Mouse (Mus musculus) neural tube, embryonic 14.5 days (tissue): ENCODE data around the gene Clmp. TPM values are rescaled to one million over a fixed set of nuclear protein-coding genes. Genes with fewer than 3 reads are reported as not detected.

ENCODE experiments used
- ATAC-seq: fragments of 200-750 bp; cut with Nextera tagmentation; 2 replicates; pipeline ENCODE4 v1.8.0; 2017; ENCODE audit warnings: low read depth, mild to moderate bottlenecking, moderate TSS enrichment, moderate library complexity
- H3K27ac ChIP-seq: fragments of 300-500 bp; sonication (generic); 2 replicates; pipeline ENCODE4 v1.5.1; 2014; ENCODE audit warnings: low read depth, mild to moderate bottlenecking, control low read depth, low read length, moderate library complexity, mixed read lengths
- H3K27me3 ChIP-seq: fragments of 300-500 bp; sonication (generic); 2 replicates; pipeline ENCODE4 v1.6.1; 2014; ENCODE audit warnings: low read length; ENCODE audit not compliant: control insufficient read depth, insufficient read depth
- H3K36me3 ChIP-seq: fragments of 300-500 bp; sonication (generic); 2 replicates; pipeline ENCODE4 v1.6.1; 2014; ENCODE audit warnings: low read length, mixed read lengths; ENCODE audit not compliant: control insufficient read depth, insufficient read depth
- H3K4me1 ChIP-seq: fragments of 300-500 bp; sonication (generic); 2 replicates; pipeline ENCODE4 v1.6.1; 2014; ENCODE audit warnings: low read length; ENCODE audit not compliant: control insufficient read depth, insufficient read depth
- H3K4me2 ChIP-seq: fragments of 300-500 bp; sonication (generic); 2 replicates; pipeline ENCODE4 v1.6.1; 2014; ENCODE audit warnings: mild to moderate bottlenecking, low read depth, low read length, control low read depth
- H3K4me3 ChIP-seq: fragments of 300-500 bp; sonication (generic); 2 replicates; pipeline ENCODE4 v1.5.1; 2014; ENCODE audit warnings: low read depth, low read length, control low read depth, mixed read lengths
- H3K9ac ChIP-seq: fragments of 300-500 bp; sonication (generic); replicated peaks from 2 replicates; pipeline ENCODE4 v1.6.1; 2014; ENCODE audit warnings: low read depth, mild to moderate bottlenecking, control low read depth, low read length, mixed read lengths
- H3K9me3 ChIP-seq: fragments of 300-500 bp; sonication (generic); 2 replicates; pipeline ENCODE4 v1.6.1; 2016; ENCODE audit warnings: low read length; ENCODE audit not compliant: control insufficient read depth
- WGBS: fragments of 180-500 bp; shearing (Covaris S2); extraction: QIAGEN DNeasy Blood & Tissue Kit; methylation state at CpG from one replicate; pipeline ENCODE4 v1.1.7; 2014; 5-methylcytosine and 5-hydroxymethylcytosine counted together
- polyA plus RNA-seq: library from polyadenylated mRNA; unstranded; fragments of >200 nt; fragmentation: Nextera tagmentation; extraction: Ambion mirVana; gene quantifications from 2 replicates; pipeline ENCODE4 v1.2.1, GENCODE M21; 2014

Clmp gene
- polyA plus RNA-seq, 1 experiment from 2014 or later = 62.0 TPM

DNA sequence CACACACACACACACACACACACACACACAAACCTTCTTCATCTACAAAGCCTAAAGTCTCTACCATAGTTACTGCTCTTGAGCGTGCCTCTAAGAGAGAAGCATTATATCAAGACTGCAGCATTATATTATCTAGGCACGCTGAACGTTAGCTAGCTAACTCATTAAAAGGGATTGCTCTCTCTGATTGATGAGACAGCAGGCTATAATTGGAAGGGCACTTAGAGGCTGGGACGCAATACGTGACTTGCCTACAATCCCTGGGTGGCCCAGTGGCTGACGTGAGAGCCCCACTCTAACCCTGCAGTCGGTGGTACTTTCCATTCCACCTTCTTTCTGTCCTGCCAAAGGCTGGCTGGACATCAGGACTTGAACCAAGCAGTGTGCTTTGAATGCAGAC lies 35.1 kb downstream of the Clmp start:
- ATAC-seq = peak; percentile 86; the same call in 1 of the 2 replicates
- no peaks in the 10 kb centered on the region for H3K27me3 ChIP-seq
- H3K9ac ChIP-seq = no peak overlapping the region
- no peaks in the 10 kb centered on the region for H3K9me3 ChIP-seq
- no peak overlapping the region for H3K4me2 ChIP-seq
- no peaks in the 10 kb centered on the region for H3K36me3 ChIP-seq
- WGBS = 14% methylated on average over 7 of the region's 7 CpGs
- H3K4me1 ChIP-seq = peaks cover 10% of the 10 kb centered on the region; the same call in 1 of the 2 replicates
- no peak overlapping the region for H3K4me3 ChIP-seq
- H3K27ac ChIP-seq = peak overlapping the region; percentile 2; the same call in 1 of the 2 replicates

DNA sequence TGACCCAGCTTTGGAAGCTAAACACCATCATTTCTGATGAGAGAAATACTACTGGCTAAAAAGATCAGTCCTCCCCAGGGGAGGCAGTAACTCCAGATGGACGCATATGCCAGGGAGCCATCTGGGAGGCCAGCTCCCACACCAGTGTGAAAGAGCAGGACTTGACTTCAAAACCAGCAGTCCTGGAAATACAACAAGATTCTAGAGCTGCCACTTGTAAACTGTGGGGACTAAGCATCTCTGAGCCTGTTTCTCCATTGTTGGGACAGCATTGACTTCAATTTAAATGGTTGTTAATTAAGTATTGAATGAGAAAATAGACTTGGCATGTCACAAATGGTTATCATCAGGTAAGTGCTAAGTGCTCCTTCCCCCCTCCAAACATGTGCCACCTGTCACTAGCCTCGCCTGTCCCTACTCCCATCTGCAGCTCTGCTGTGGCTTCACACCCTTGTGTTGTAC lies 37.6 kb downstream of the Clmp start:
- Histone ChIP-seq H3K4me1 (peaks cover 10% of the 10 kb centered on the region; the same call in 1 of the 2 replicates), H3K9ac (no peak overlapping the region), H3K9me3 (no peaks in the 10 kb centered on the region), H3K27me3 (no peaks in the 10 kb centered on the region), H3K4me2 (no peak overlapping the region), H3K27ac (no peak overlapping the region), H3K4me3 (no peak overlapping the region), H3K36me3 (no peaks in the 10 kb centered on the region)
- no peak for ATAC-seq
- 46% methylated on average over 2 of the region's 2 CpGs for WGBS

GRCm38 (mm10) chr9:40724978-40725377 lies 39.2 kb downstream of the Clmp start:
- Histone ChIP-seq H3K4me1 (peaks cover 10% of the 10 kb centered on the region; the same call in 1 of the 2 replicates), H3K4me3 (no peak overlapping the region), H3K9ac (no peak overlapping the region), H3K27ac (peak overlapping the region; percentile 35; the same call in 1 of the 2 replicates), H3K4me2 (no peak overlapping the region), H3K36me3 (no peaks in the 10 kb centered on the region), H3K27me3 (no peaks in the 10 kb centered on the region), H3K9me3 (no peaks in the 10 kb centered on the region)
- no peak for ATAC-seq
- WGBS = 43% methylated on average over 5 of the region's 5 CpGs

DNA sequence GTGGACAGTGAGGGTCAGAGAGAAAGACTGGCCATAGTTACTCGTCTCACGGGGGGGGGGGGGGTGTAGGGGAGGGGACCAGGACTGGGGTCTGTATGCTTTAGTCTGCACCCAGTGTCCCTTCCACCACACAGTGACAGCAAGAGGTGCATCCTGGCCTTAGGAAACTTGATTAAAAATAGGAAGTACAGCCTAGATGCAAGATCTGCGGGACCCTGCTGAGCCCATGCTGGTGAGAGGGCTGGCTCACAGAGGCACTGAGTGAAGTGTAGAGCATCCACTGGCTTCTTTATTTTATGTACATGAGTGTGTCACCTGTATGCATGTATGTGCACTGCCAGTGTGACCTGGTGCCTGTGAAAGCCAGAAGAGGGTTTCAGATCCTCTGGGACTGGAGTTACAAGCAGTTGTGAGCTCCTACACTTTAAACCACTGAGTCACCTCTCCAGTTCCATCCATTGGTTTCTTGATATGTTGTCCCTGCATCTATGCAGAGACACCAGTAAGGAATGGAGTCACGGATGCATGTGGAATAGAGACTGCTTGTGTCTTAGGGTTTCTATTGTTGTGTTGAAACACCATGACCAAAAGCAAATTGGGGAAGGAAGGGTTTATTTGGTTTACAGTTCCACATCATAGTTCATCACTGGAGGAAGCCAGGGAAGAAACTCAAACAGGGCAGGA lies 41.5 kb downstream of the Clmp start:
- peaks cover 14% of the 10 kb centered on the region for H3K4me1 ChIP-seq
- no peak for ATAC-seq
- no peak overlapping the region for H3K4me3 ChIP-seq
- no peaks in the 10 kb centered on the region for H3K36me3 ChIP-seq
- WGBS = 69% methylated on average over 4 of the region's 4 CpGs
- H3K9ac ChIP-seq = no peak overlapping the region
- H3K4me2 ChIP-seq = no peak overlapping the region
- no peak overlapping the region for H3K27ac ChIP-seq
- no peaks in the 10 kb centered on the region for H3K27me3 ChIP-seq
- no peaks in the 10 kb centered on the region for H3K9me3 ChIP-seq

GRCm38 (mm10) chr9:40727824-40728495 lies 42.2 kb downstream of the Clmp start:
- H3K9me3 ChIP-seq = no peaks in the 10 kb centered on the region
- no peak overlapping the region for H3K4me2 ChIP-seq
- H3K4me3 ChIP-seq = no peak overlapping the region
- no peaks in the 10 kb centered on the region for H3K36me3 ChIP-seq
- no peak overlapping the region for H3K9ac ChIP-seq
- no peaks in the 10 kb centered on the region for H3K27me3 ChIP-seq
- H3K27ac ChIP-seq = no peak overlapping the region
- 81% methylated on average over 7 of the region's 7 CpGs for WGBS
- no peak for ATAC-seq
- peaks cover 14% of the 10 kb centered on the region for H3K4me1 ChIP-seq

- H3K4me3 ChIP-seq = peak overlapping the region; percentile 31
- peak overlapping the region; percentile 52 for H3K9ac ChIP-seq
- H3K27ac ChIP-seq = peak overlapping the region; percentile 74
- peaks cover 8% of the 10 kb centered on the region for H3K4me1 ChIP-seq
- ATAC-seq = peak; percentile 29; the same call in 1 of the 2 replicates
- no peaks in the 10 kb centered on the region for H3K27me3 ChIP-seq
- peak overlapping the region; percentile 70 for H3K4me2 ChIP-seq
- no peaks in the 10 kb centered on the region for H3K36me3 ChIP-seq
- WGBS = 55% methylated on average over 12 of the region's 12 CpGs
- no peaks in the 10 kb centered on the region for H3K9me3 ChIP-seq
Observed at GRCm38 (mm10) chr9:40730302-40730700, 44.5 kb downstream of the Clmp start.

- H3K9me3 ChIP-seq = no peaks in the 10 kb centered on the region
- peak overlapping the region; percentile 70 for H3K4me2 ChIP-seq
- WGBS = under 1% methylated on average over 35 of the region's 35 CpGs
- no peaks in the 10 kb centered on the region for H3K27me3 ChIP-seq
- H3K4me3 ChIP-seq = peak overlapping the region; percentile 31
- H3K36me3 ChIP-seq = no peaks in the 10 kb centered on the region
- peak overlapping the region; percentile 74 for H3K27ac ChIP-seq
- H3K9ac ChIP-seq = peak overlapping the region; percentile 52
- peak; percentile 74 for ATAC-seq
- H3K4me1 ChIP-seq = peaks cover 8% of the 10 kb centered on the region
Observed at GRCm38 (mm10) chr9:40730701-40731590, 45.2 kb downstream of the Clmp start.

DNA sequence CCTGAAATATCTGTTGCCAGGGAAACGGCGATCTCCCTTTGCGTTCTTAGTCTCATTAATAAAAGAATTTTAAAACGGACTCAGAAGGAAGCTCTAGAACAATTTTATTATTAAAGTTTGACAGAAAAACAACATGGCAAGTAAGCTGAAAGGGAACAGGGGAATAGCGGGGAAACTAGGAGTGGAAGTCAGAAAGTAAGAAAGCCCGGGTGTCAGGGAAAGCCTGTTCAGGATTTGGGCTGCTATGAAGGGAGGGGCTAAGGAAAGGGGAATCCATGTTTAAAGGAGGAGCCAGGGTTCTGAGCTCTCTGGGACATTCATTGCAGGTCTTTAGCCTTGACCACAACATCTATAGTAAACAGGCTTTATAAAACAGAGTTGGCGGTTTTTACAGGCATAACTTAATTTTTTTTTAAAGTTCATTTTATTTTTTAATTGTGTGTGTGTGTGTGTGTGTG lies 45.9 kb downstream of the Clmp start:
- no peaks in the 10 kb centered on the region for H3K9me3 ChIP-seq
- H3K4me3 ChIP-seq = peak overlapping the region; percentile 31; the same call in 1 of the 2 replicates
- no peak overlapping the region for H3K9ac ChIP-seq
- H3K27ac ChIP-seq = peak overlapping the region; percentile 74; the same call in 1 of the 2 replicates
- no peaks in the 10 kb centered on the region for H3K36me3 ChIP-seq
- peaks cover 8% of the 10 kb centered on the region for H3K4me1 ChIP-seq
- ATAC-seq = no peak
- H3K27me3 ChIP-seq = no peaks in the 10 kb centered on the region
- WGBS = 13% methylated on average over 7 of the region's 7 CpGs
- peak overlapping the region; percentile 70; the same call in 1 of the 2 replicates for H3K4me2 ChIP-seq
